9 mouse cellular contexts compared by ENCODE assay signal in genomic region chr7:24890281-24891216, GRCm38 (mm10). TPM values are rescaled to one million over a fixed set of nuclear protein-coding genes. Genes with fewer than 3 reads are reported as not detected.
DNase-seq lines count a peak whose midpoint lies in the region; ATAC-seq lines count a peak whose summit lies in the region.
"Had no signal": no experiment of that assay in that cellular context is flagged by ENCODE, and none has a peak within 500 bp of the region (broad histone marks: within the 10 kb centered on the region; RNA-seq: fewer than 3 reads in every experiment).

No protein-coding gene starts in this region.

- H3K4me3 ChIP-seq in embryonic facial prominence, embryonic 11.5 days (ENCODE audit: low read depth, low read length): no peak overlapping the region
- no peak overlapping the region for H3K4me3 ChIP-seq in liver, embryonic 12.5 days
- H3K4me3 ChIP-seq in stomach, embryonic 15.5 days (replicated peaks): no peak overlapping the region
- H3K4me3 ChIP-seq: erythroblast, embryonic 14.5 days had no signal

- peaks cover 6% of the 10 kb centered on the region; the same call in 1 of the 2 replicates for H3K4me1 ChIP-seq in embryonic facial prominence, embryonic 11.5 days (ENCODE audit: control insufficient read depth, insufficient read depth, low read length)
- H3K4me1 ChIP-seq in liver, embryonic 12.5 days: peaks cover 37% of the 10 kb centered on the region
- peaks cover 18% of the 10 kb centered on the region for H3K4me1 ChIP-seq in stomach, embryonic 15.5 days

- H3K36me3 ChIP-seq in embryonic facial prominence, embryonic 11.5 days (replicated peaks; ENCODE audit: control insufficient read depth, insufficient read depth, low read depth, low read length): peaks cover 25% of the 10 kb centered on the region
- H3K36me3 ChIP-seq in liver, embryonic 12.5 days: peaks cover 59% of the 10 kb centered on the region
- peaks cover 39% of the 10 kb centered on the region for H3K36me3 ChIP-seq in stomach, embryonic 15.5 days

- H3K9ac ChIP-seq in embryonic facial prominence, embryonic 11.5 days (replicated peaks; ENCODE audit: low read length): no peak overlapping the region
- H3K9ac ChIP-seq in liver, embryonic 12.5 days: no peak overlapping the region
- no peak overlapping the region for H3K9ac ChIP-seq in stomach, embryonic 15.5 days

- peak; percentile 81 to 82 for DNase-seq in B cell, adult 2 months
- DNase-seq in adrenal gland, postnatal 10 days: peak; percentile 83
- peak; percentile 89 for DNase-seq in embryonic facial prominence, embryonic 11.5 days (ENCODE audit: low spot score)
- peak; percentile 52 to 64 for DNase-seq in heart, adult 9 months (ENCODE audit: low spot score in 2 of 2)
- peak; percentile 82 for DNase-seq in kidney, adult 9 months
- DNase-seq in neural tube, embryonic 10.5 days (ENCODE audit: extremely low spot score, low spot score): peak; percentile 79

- ATAC-seq in embryonic facial prominence, embryonic 11.5 days (replicated peaks; ENCODE audit: insufficient number of reproducible peaks, low FRiP score, low TSS enrichment, low read depth): peak; percentile 26; the same call in 1 of the 2 replicates
- ATAC-seq in liver, embryonic 12.5 days: peak; percentile 66
- peak; percentile 47; the same call in 1 of the 2 replicates for ATAC-seq in stomach, embryonic 15.5 days (ENCODE audit: insufficient read depth, low FRiP score, low read depth)

- H3K9me3 ChIP-seq in embryonic facial prominence, embryonic 11.5 days (replicated peaks; ENCODE audit: control insufficient read depth, low read length): no peaks in the 10 kb centered on the region
- H3K9me3 ChIP-seq in liver, embryonic 12.5 days (replicated peaks): no peaks in the 10 kb centered on the region
- no peaks in the 10 kb centered on the region for H3K9me3 ChIP-seq in stomach, embryonic 15.5 days

- WGBS in embryonic facial prominence, embryonic 11.5 days: 27% methylated on average over 10 of the region's 10 CpGs
- WGBS in liver, embryonic 12.5 days (ENCODE audit: insufficient replicate concordance): 20% methylated on average over 10 of the region's 10 CpGs
- WGBS in stomach, embryonic 15.5 days: 32% methylated on average over 10 of the region's 10 CpGs

- no peaks in the 10 kb centered on the region for H3K27me3 ChIP-seq in embryonic facial prominence, embryonic 11.5 days (ENCODE audit: control insufficient read depth, insufficient read depth, low read length)
- no peaks in the 10 kb centered on the region for H3K27me3 ChIP-seq in liver, embryonic 12.5 days (replicated peaks)
- H3K27me3 ChIP-seq in stomach, embryonic 15.5 days (replicated peaks): no peaks in the 10 kb centered on the region

- H3K27ac ChIP-seq in embryonic facial prominence, embryonic 11.5 days (replicated peaks; ENCODE audit: low read depth, low read length): no peak overlapping the region
- H3K27ac ChIP-seq in liver, embryonic 12.5 days: peak overlapping the region; percentile 96
- H3K27ac ChIP-seq in stomach, embryonic 15.5 days: 0 out of 2 replicates have a peak overlapping the region, but pooled peaks have one; percentile 45

- H3K4me2 ChIP-seq in embryonic facial prominence, embryonic 11.5 days (ENCODE audit: low read depth, low read length): no peak overlapping the region
- H3K4me2 ChIP-seq in liver, embryonic 12.5 days: no peak overlapping the region
- no peak overlapping the region for H3K4me2 ChIP-seq in stomach, embryonic 15.5 days

RNA-seq across cellular contexts. Expression of gene Rps19, which starts 6.4 kb away (rescaled TPM):
- total RNA-seq in adrenal gland, postnatal 10 days (2021): 1,000 to 10,000 TPM; 1,109 to 1,195 TPM
- 2,121 and 2,269 TPM in 2 replicates for polyA plus RNA-seq in embryonic facial prominence, embryonic 11.5 days (2014; fragmentation: Nextera tagmentation; extraction: Ambion mirVana)
- polyA plus RNA-seq in liver, embryonic 12.5 days (2016; fragmentation: Nextera tagmentation; extraction: Ambion mirVana): 1,803 and 1,813 TPM in 2 replicates
- 2,480 and 2,486 TPM in 2 replicates for polyA plus RNA-seq in stomach, embryonic 15.5 days (2015; fragmentation: Nextera tagmentation; extraction: Ambion mirVana)

RNA-seq across cellular contexts. Expression of gene Cd79a, which starts 6.6 kb away (rescaled TPM):
- total RNA-seq in adrenal gland, postnatal 10 days (2021): 1 to 10 TPM; 9.6 to 9.8 TPM
- polyA plus RNA-seq in embryonic facial prominence, embryonic 11.5 days (2014; fragmentation: Nextera tagmentation; extraction: Ambion mirVana): 0.20 and 0.28 TPM in 2 replicates
- polyA plus RNA-seq in liver, embryonic 12.5 days (2016; fragmentation: Nextera tagmentation; extraction: Ambion mirVana): 0.12 TPM in 1 of 2 replicates, not detected in the other
- polyA plus RNA-seq in stomach, embryonic 15.5 days (2015; fragmentation: Nextera tagmentation; extraction: Ambion mirVana): 1.1 and 1.5 TPM in 2 replicates

RNA-seq across cellular contexts. Expression of gene Arhgef1, which starts 12.2 kb away (rescaled TPM):
- 100 to 1,000 TPM in 1 of 2 experiments, 10 to 100 TPM in 1; 93.0 to 137 TPM for total RNA-seq in adrenal gland, postnatal 10 days (2021)
- polyA plus RNA-seq in embryonic facial prominence, embryonic 11.5 days (2014; fragmentation: Nextera tagmentation; extraction: Ambion mirVana): 43.0 and 47.1 TPM in 2 replicates
- polyA plus RNA-seq in liver, embryonic 12.5 days (2016; fragmentation: Nextera tagmentation; extraction: Ambion mirVana): 71.9 and 80.4 TPM in 2 replicates
- polyA plus RNA-seq in stomach, embryonic 15.5 days (2015; fragmentation: Nextera tagmentation; extraction: Ambion mirVana): 86.9 and 97.5 TPM in 2 replicates

RNA-seq across cellular contexts. Expression of gene Dmrtc2, which starts 20.7 kb away (rescaled TPM):
- total RNA-seq in adrenal gland, postnatal 10 days (2021): not detected
- polyA plus RNA-seq in embryonic facial prominence, embryonic 11.5 days (2014; fragmentation: Nextera tagmentation; extraction: Ambion mirVana): not detected in 2 replicates
- not detected in 2 replicates for polyA plus RNA-seq in liver, embryonic 12.5 days (2016; fragmentation: Nextera tagmentation; extraction: Ambion mirVana)
- not detected in 2 replicates for polyA plus RNA-seq in stomach, embryonic 15.5 days (2015; fragmentation: Nextera tagmentation; extraction: Ambion mirVana)
- polyA plus RNA-seq: erythroblast, embryonic 14.5 days had no signal

RNA-seq across cellular contexts. Expression of gene Lypd4, which starts 20.8 kb away (rescaled TPM):
- not detected for total RNA-seq in adrenal gland, postnatal 10 days (2021)
- polyA plus RNA-seq in embryonic facial prominence, embryonic 11.5 days (2014; fragmentation: Nextera tagmentation; extraction: Ambion mirVana): not detected in 2 replicates
- not detected in 2 replicates for polyA plus RNA-seq in liver, embryonic 12.5 days (2016; fragmentation: Nextera tagmentation; extraction: Ambion mirVana)
- polyA plus RNA-seq in stomach, embryonic 15.5 days (2015; fragmentation: Nextera tagmentation; extraction: Ambion mirVana): not detected in 2 replicates
- polyA plus RNA-seq: erythroblast, embryonic 14.5 days had no signal
